ENCODE assay signal across 16 mouse cellular contexts in genomic region chr4:156064510-156064897, GRCm38 (mm10). TPM values are rescaled to one million over a fixed set of nuclear protein-coding genes. Genes with fewer than 3 reads are reported as not detected.
A peak's percentile ranks its signal among the peaks of the same experiment; 100 is the strongest.
DNase-seq lines count a peak whose midpoint lies in the region; ATAC-seq and TF ChIP-seq lines count a peak whose summit lies in the region.
"Had no signal": no experiment of that assay in that cellular context is flagged by ENCODE, and none has a peak within 500 bp of the region (broad histone marks: within the 10 kb centered on the region; RNA-seq: fewer than 3 reads in every experiment).

No protein-coding gene starts in this region.

- no peak overlapping the region for H3K9ac ChIP-seq in heart, embryonic 11.5 days (ENCODE audit: low read depth, low read length)
- no peak overlapping the region for H3K9ac ChIP-seq in lung, postnatal 0 days (replicated peaks; ENCODE audit: low read depth)
- no peak overlapping the region for H3K9ac ChIP-seq in intestine, embryonic 14.5 days (ENCODE audit: low read length)
- no peak overlapping the region for H3K9ac ChIP-seq in stomach, embryonic 16.5 days (ENCODE audit: low read length)
- H3K9ac ChIP-seq: neural tube, embryonic 15.5 days had no signal

- no peak overlapping the region for H3K4me2 ChIP-seq in heart, embryonic 11.5 days
- H3K4me2 ChIP-seq in lung, postnatal 0 days (replicated peaks; ENCODE audit: low read depth, low read length): no peak overlapping the region
- no peak overlapping the region for H3K4me2 ChIP-seq in intestine, embryonic 14.5 days (ENCODE audit: low read length)
- H3K4me2 ChIP-seq in stomach, embryonic 16.5 days (ENCODE audit: low read depth, low read length): no peak overlapping the region
- H3K4me2 ChIP-seq: liver, embryonic 11.5 days; neural tube, embryonic 15.5 days had no signal

- peaks cover 3% of the 10 kb centered on the region; the same call in 1 of the 2 replicates for H3K27me3 ChIP-seq in heart, embryonic 11.5 days (ENCODE audit: control insufficient read depth, insufficient read depth, low read length)
- H3K27me3 ChIP-seq in lung, postnatal 0 days (replicated peaks; ENCODE audit: insufficient read depth, low read length): no peaks in the 10 kb centered on the region
- H3K27me3 ChIP-seq in intestine, embryonic 14.5 days (replicated peaks; ENCODE audit: control insufficient read depth, insufficient read depth, low read length): no peaks in the 10 kb centered on the region
- H3K27me3 ChIP-seq in stomach, embryonic 16.5 days (ENCODE audit: control insufficient read depth, insufficient read depth, low read length): no peaks in the 10 kb centered on the region
- H3K27me3 ChIP-seq: neural tube, embryonic 15.5 days had no signal

- H3K4me3 ChIP-seq in heart, embryonic 11.5 days (ENCODE audit: low read depth, low read length): no peak overlapping the region
- H3K4me3 ChIP-seq in lung, postnatal 0 days (ENCODE audit: low read depth, low read length): no peak overlapping the region
- no peak overlapping the region for H3K4me3 ChIP-seq in intestine, embryonic 14.5 days (ENCODE audit: low read depth, low read length)
- H3K4me3 ChIP-seq in stomach, embryonic 16.5 days (replicated peaks; ENCODE audit: low read length): no peak overlapping the region
- H3K4me3 ChIP-seq: neural tube, embryonic 15.5 days had no signal

- TF ChIP-seq CTCF in lung, postnatal 0 days (IDR thresholded peaks at IDR 0.05): no peak

- peak; percentile 30 to 32 for DNase-seq in heart, postnatal 10 days
- no peak for DNase-seq in lung, postnatal 0 days (ENCODE audit: low spot score)
- no peak for DNase-seq in lung, postnatal 4 days
- DNase-seq in intestine, embryonic 14.5 days (ENCODE audit: low spot score): no peak
- DNase-seq in layer of hippocampus, adult 9-11 months: no peak
- DNase-seq: cerebellum, postnatal 14 days; thymus, postnatal 36 days had no signal

- H3K4me1 ChIP-seq in heart, embryonic 11.5 days (ENCODE audit: control insufficient read depth, insufficient read depth, low read length): peaks cover 7% of the 10 kb centered on the region; the same call in 1 of the 2 replicates
- H3K4me1 ChIP-seq in lung, postnatal 0 days (ENCODE audit: insufficient read depth, low read depth, low read length): peaks cover 6% of the 10 kb centered on the region; the same call in 1 of the 2 replicates
- H3K4me1 ChIP-seq in intestine, embryonic 14.5 days (replicated peaks; ENCODE audit: control insufficient read depth, insufficient read depth, low read length): peaks cover 7% of the 10 kb centered on the region; the same call in 1 of the 2 replicates
- H3K4me1 ChIP-seq in stomach, embryonic 16.5 days (ENCODE audit: control insufficient read depth, insufficient read depth, low read length): peaks cover 4% of the 10 kb centered on the region

- H3K9me3 ChIP-seq in heart, embryonic 11.5 days (replicated peaks; ENCODE audit: control insufficient read depth, low read length): no peaks in the 10 kb centered on the region
- no peaks in the 10 kb centered on the region for H3K9me3 ChIP-seq in lung, postnatal 0 days (ENCODE audit: low read length)
- H3K9me3 ChIP-seq in intestine, embryonic 14.5 days (ENCODE audit: control insufficient read depth, low read length): no peaks in the 10 kb centered on the region
- no peaks in the 10 kb centered on the region for H3K9me3 ChIP-seq in stomach, embryonic 16.5 days (replicated peaks; ENCODE audit: control insufficient read depth, low read length)
- H3K9me3 ChIP-seq: neural tube, embryonic 15.5 days had no signal

- intact Hi-C loops in heart, postnatal 10 days (cut with DNase I): no loop called here

- no peaks in the 10 kb centered on the region for H3K36me3 ChIP-seq in heart, embryonic 11.5 days (ENCODE audit: control insufficient read depth, insufficient read depth, low read length)
- no peaks in the 10 kb centered on the region for H3K36me3 ChIP-seq in lung, postnatal 0 days (ENCODE audit: insufficient read depth, low read length)
- no peaks in the 10 kb centered on the region for H3K36me3 ChIP-seq in intestine, embryonic 14.5 days (ENCODE audit: control insufficient read depth, insufficient read depth, low read length)
- H3K36me3 ChIP-seq in stomach, embryonic 16.5 days (ENCODE audit: control insufficient read depth, insufficient read depth, low read length): no peaks in the 10 kb centered on the region
- H3K36me3 ChIP-seq: neural tube, embryonic 15.5 days had no signal

- no peak for ATAC-seq in heart, embryonic 11.5 days (replicated peaks; ENCODE audit: insufficient number of reproducible peaks, low FRiP score, low TSS enrichment)
- no peak for ATAC-seq in lung, postnatal 0 days
- no peak for ATAC-seq in intestine, embryonic 14.5 days (replicated peaks; ENCODE audit: low FRiP score, low TSS enrichment, low read depth)
- no peak for ATAC-seq in stomach, embryonic 16.5 days (ENCODE audit: insufficient read depth, low FRiP score)

- no peak overlapping the region for H3K27ac ChIP-seq in heart, embryonic 11.5 days (ENCODE audit: low read depth, low read length)
- H3K27ac ChIP-seq in lung, postnatal 0 days (ENCODE audit: low read length): 0 out of 2 replicates have a peak overlapping the region, but pooled peaks have one; percentile 9
- peak overlapping the region; percentile 58 for H3K27ac ChIP-seq in intestine, embryonic 14.5 days (ENCODE audit: low read depth)
- H3K27ac ChIP-seq in stomach, embryonic 16.5 days (ENCODE audit: low read length): peak overlapping the region; percentile 90
- H3K27ac ChIP-seq: neural tube, embryonic 15.5 days had no signal

- TF ChIP-seq EP300 in lung, postnatal 0 days (IDR thresholded peaks at IDR 0.05): no peak

- WGBS in heart, embryonic 11.5 days (ENCODE audit: insufficient replicate concordance): 74% methylated on average over 9 of the region's 9 CpGs
- WGBS in lung, postnatal 0 days: 68% methylated on average over 9 of the region's 9 CpGs
- 79% methylated on average over 9 of the region's 9 CpGs for WGBS in intestine, embryonic 14.5 days
- whole genome bisulfite sequencing in stomach, embryonic 16.5 days: 71% methylated on average over 9 of the region's 9 CpGs

RNA-seq across cellular contexts. Expression of gene Ttll10, which starts 5.3 kb away (rescaled TPM):
- not detected for total RNA-seq in heart, postnatal 10 days (2021)
- 0.36 TPM in 1 of 2 replicates, not detected in the other for polyA plus RNA-seq in heart, embryonic 11.5 days (2014; fragmentation: Nextera tagmentation; extraction: Ambion mirVana)
- polyA plus RNA-seq in lung, postnatal 0 days (2015; fragmentation: Nextera tagmentation; extraction: Ambion mirVana): 2.1 and 2.5 TPM in 2 replicates
- polyA plus RNA-seq in intestine, embryonic 14.5 days (2014; fragmentation: Nextera tagmentation; extraction: Ambion mirVana): 2.7 and 3.5 TPM in 2 replicates
- polyA plus RNA-seq in stomach, embryonic 16.5 days (2015; fragmentation: Nextera tagmentation; extraction: Ambion mirVana): 4.6 and 5.0 TPM in 2 replicates
- total RNA-seq: megakaryocyte, adult 5-6 weeks; monocyte, adult 5-6 weeks had no signal
- polyA plus RNA-seq: neural tube, embryonic 15.5 days had no signal

RNA-seq across cellular contexts. Expression of gene Tnfrsf18, which starts 38.5 kb away (rescaled TPM):
- under 1 TPM in 1 of 2 experiments, not detected in 1; 0.29 TPM for total RNA-seq in heart, postnatal 10 days (2021)
- 1.3 and 1.7 TPM in 2 replicates for polyA plus RNA-seq in heart, embryonic 11.5 days (2014; fragmentation: Nextera tagmentation; extraction: Ambion mirVana)
- polyA plus RNA-seq in lung, postnatal 0 days (2015; fragmentation: Nextera tagmentation; extraction: Ambion mirVana): 1.6 and 1.9 TPM in 2 replicates
- 1.6 and 2.0 TPM in 2 replicates for polyA plus RNA-seq in intestine, embryonic 14.5 days (2014; fragmentation: Nextera tagmentation; extraction: Ambion mirVana)
- 2.4 and 3.1 TPM in 2 replicates for polyA plus RNA-seq in stomach, embryonic 16.5 days (2015; fragmentation: Nextera tagmentation; extraction: Ambion mirVana)
- total RNA-seq: adrenal gland, adult 18-20 months; left cerebral cortex, adult 8-10 months had no signal

RNA-seq across cellular contexts. Expression of gene 9430015G10Rik, which starts 45.3 kb away (rescaled TPM):
- 1 to 10 TPM; 5.6 to 6.1 TPM for total RNA-seq in heart, postnatal 10 days (2021)
- 23.6 and 26.5 TPM in 2 replicates for polyA plus RNA-seq in heart, embryonic 11.5 days (2014; fragmentation: Nextera tagmentation; extraction: Ambion mirVana)
- 5.9 and 6.8 TPM in 2 replicates for polyA plus RNA-seq in lung, postnatal 0 days (2015; fragmentation: Nextera tagmentation; extraction: Ambion mirVana)
- polyA plus RNA-seq in intestine, embryonic 14.5 days (2014; fragmentation: Nextera tagmentation; extraction: Ambion mirVana): 34.5 and 38.8 TPM in 2 replicates
- polyA plus RNA-seq in stomach, embryonic 16.5 days (2015; fragmentation: Nextera tagmentation; extraction: Ambion mirVana): 26.8 and 32.3 TPM in 2 replicates

RNA-seq across cellular contexts. Expression of gene Tnfrsf4, which starts 50.9 kb away (rescaled TPM):
- under 1 TPM; 0.62 to 0.93 TPM for total RNA-seq in heart, postnatal 10 days (2021)
- polyA plus RNA-seq in heart, embryonic 11.5 days (2014; fragmentation: Nextera tagmentation; extraction: Ambion mirVana): 0.21 and 0.37 TPM in 2 replicates
- 4.9 and 5.2 TPM in 2 replicates for polyA plus RNA-seq in lung, postnatal 0 days (2015; fragmentation: Nextera tagmentation; extraction: Ambion mirVana)
- 0.50 and 0.56 TPM in 2 replicates for polyA plus RNA-seq in intestine, embryonic 14.5 days (2014; fragmentation: Nextera tagmentation; extraction: Ambion mirVana)
- polyA plus RNA-seq in stomach, embryonic 16.5 days (2015; fragmentation: Nextera tagmentation; extraction: Ambion mirVana): 0.30 and 0.87 TPM in 2 replicates
- total RNA-seq: heart, adult 8-10 months had no signal

Comparison
In these comparisons a context has a peak if more than half of its experiments do, and no peak if none do; other contexts are left out.
1. DNase-seq: peak in heart, postnatal 10 days (2 of 2); none in lung, postnatal 0 days (single experiment), lung, postnatal 4 days (0 of 2), intestine, embryonic 14.5 days (single experiment) and layer of hippocampus, adult 9-11 months (single experiment).